Mouse (Mus musculus) heart, adult 9 months (tissue): ENCODE data around the gene Nsun4.

Source experiments
- DNase-seq, 2 experiments: peaks; one replicate each; pipeline ENCODE4 v3.0.0; 2022; ENCODE audit warnings: low spot score in 2 of 2

Gene Nsun4

DNA sequence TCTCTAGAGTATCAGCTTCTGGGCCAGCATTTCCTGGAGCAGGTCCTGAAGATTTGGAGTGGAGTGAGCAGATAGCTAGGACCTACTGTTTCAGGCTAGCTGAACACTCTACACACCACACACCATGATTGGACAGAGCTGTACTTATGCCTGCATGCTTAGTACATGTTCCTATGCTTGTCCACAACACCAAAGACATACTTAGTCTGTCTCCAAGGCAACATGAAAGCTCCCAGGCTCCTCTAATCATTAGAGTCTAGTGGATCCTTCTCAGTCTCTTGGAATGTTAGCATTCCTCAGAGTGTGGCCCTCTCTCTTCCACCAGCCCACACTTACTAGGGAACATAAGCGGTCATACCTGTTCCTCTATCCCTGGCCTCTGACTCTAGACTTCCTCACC, 66.2 kb downstream of the Nsun4 start:
- no peak for DNase-seq

DNA sequence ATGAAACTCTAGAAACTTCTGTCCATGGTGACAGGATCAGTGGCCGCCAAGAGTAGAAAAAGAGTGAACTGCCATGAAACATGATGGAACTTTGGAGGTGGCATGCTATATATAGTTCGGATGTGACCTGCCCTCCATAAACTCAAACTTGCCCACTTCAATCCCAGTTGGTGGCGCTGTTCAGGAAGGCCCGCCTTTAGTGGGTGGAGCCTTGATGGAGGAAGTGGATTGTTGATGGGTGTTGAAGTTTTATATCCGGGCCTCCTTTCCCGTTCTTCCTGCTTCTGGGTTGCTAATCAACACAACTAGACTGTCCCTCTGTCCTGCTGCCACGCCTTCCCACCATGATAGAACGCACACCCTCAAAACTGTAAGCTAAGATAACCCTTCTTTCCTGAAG, 68.7 kb downstream of the Nsun4 start:
- DNase-seq, result no peak

DNA sequence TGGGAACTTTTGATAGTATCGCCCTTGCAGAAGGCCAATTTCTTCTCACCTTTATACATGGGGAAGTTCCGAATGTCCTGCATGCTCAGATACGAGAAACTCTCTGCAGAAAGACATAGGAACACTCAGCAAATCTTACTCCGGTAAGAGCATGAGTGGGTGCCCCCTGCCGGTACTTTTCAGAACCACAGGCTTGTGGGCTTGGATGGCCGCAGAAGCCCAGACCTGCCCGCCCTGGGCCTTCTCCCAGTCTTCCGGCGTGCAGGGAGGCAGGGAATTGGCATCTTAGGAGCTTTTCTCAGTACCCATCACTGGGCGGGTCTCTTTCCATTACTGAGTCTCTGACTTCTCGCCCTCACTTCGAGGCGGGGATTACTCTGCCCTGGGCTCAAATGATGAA, 69.6 kb downstream of the Nsun4 start:
- DNase-seq, result peak; percentile 41 to 59
